Mouse (Mus musculus) spleen, postnatal 10 days (tissue): ENCODE data around the gene Map3k3.
A peak's percentile ranks its signal among the peaks of the same experiment; 100 is the strongest.

ENCODE experiments used
- DNase-seq, 2 experiments: peaks; one replicate each; pipeline ENCODE4 v3.0.0; 2021 to 2022; ENCODE audit warnings: low spot score in 2 of 2

The Map3k3 gene

GRCm38 (mm10) chr11:106083708-106084701, at the start of gene Map3k3:
Map3k3 (plus strand) TSS chr11:106084613.
- peak; percentile 88 to 96 for DNase-seq

GRCm38 (mm10) chr11:106034986-106035385, 49.4 kb upstream of the Map3k3 start:
- DNase-seq, result no peak

- DNase-seq, result peak; percentile 95 to 100
Measured at GRCm38 (mm10) chr11:106036548-106037417, 47.6 kb upstream of the Map3k3 start, which contains the start of gene Dcaf7. Dcaf7 (plus strand) TSS chr11:106036872.

- peak in 1 of 2 experiments; percentile 56 for DNase-seq
Measured at GRCm38 (mm10) chr11:106037418-106037751, 47.0 kb upstream of the Map3k3 start.

- no peak for DNase-seq
Measured at GRCm38 (mm10) chr11:106044349-106044748, 40.1 kb upstream of the Map3k3 start.

- no peak for DNase-seq
Measured at GRCm38 (mm10) chr11:106045256-106045655, 39.2 kb upstream of the Map3k3 start.

GRCm38 (mm10) chr11:106045780-106046179, 38.6 kb upstream of the Map3k3 start:
- no peak for DNase-seq

- DNase-seq, result no peak
Measured at GRCm38 (mm10) chr11:106046584-106046983, 37.8 kb upstream of the Map3k3 start.

- no peak for DNase-seq
Measured at GRCm38 (mm10) chr11:106053921-106054320, 30.5 kb upstream of the Map3k3 start.

GRCm38 (mm10) chr11:106054600-106054999, 29.8 kb upstream of the Map3k3 start:
- no peak for DNase-seq

GRCm38 (mm10) chr11:106055341-106055740, 29.1 kb upstream of the Map3k3 start:
- no peak for DNase-seq

- peak in 1 of 2 experiments; percentile 36 for DNase-seq
Measured at GRCm38 (mm10) chr11:106056819-106057491, 27.5 kb upstream of the Map3k3 start.

- DNase-seq, result no peak
Measured at GRCm38 (mm10) chr11:106058020-106058419, 26.4 kb upstream of the Map3k3 start.

- no peak for DNase-seq
Measured at GRCm38 (mm10) chr11:106060549-106060948, 23.9 kb upstream of the Map3k3 start.

- no peak for DNase-seq
Measured at GRCm38 (mm10) chr11:106061311-106061710, 23.1 kb upstream of the Map3k3 start.

- no peak for DNase-seq
Measured at GRCm38 (mm10) chr11:106063756-106064155, 20.7 kb upstream of the Map3k3 start.

- no peak for DNase-seq
Measured at GRCm38 (mm10) chr11:106065073-106065922, 19.1 kb upstream of the Map3k3 start.

- peak; percentile 89 to 95 for DNase-seq
Measured at GRCm38 (mm10) chr11:106065923-106066571, 18.4 kb upstream of the Map3k3 start, which contains the start of gene Taco1. Taco1 (plus strand) TSS chr11:106066061.

- DNase-seq, result peak; percentile 19 to 75
Measured at GRCm38 (mm10) chr11:106066616-106067015, 17.8 kb upstream of the Map3k3 start.

- DNase-seq, result no peak
Measured at GRCm38 (mm10) chr11:106073774-106074173, 10.6 kb upstream of the Map3k3 start.
